Mouse (Mus musculus) liver, adult 2 months (tissue): ENCODE measurements around the gene Rabl6. TPM values are rescaled to one million over a fixed set of nuclear protein-coding genes. Genes with fewer than 3 reads are reported as not detected.

ENCODE experiments used
- DNase-seq: peaks from one replicate; pipeline ENCODE4 v3.0.0-alpha.2; 2011; ENCODE audit warnings: low read depth, low spot score; ENCODE audit errors: extremely low read depth
- H3K27ac ChIP-seq: fragments of 200-500 bp; replicated peaks from 2 replicates; pipeline ENCODE4 v1.5.1; 2012; ENCODE audit warnings: low read depth, mild to moderate bottlenecking, control low read depth, inconsistent platforms, low read length; ENCODE audit not compliant: insufficient read depth
- H3K27me3 ChIP-seq: fragments of 200-500 bp; 2 replicates; pipeline ENCODE4 v1.6.1; 2012; ENCODE audit warnings: mild to moderate bottlenecking, moderate library complexity, low read length, inconsistent platforms; ENCODE audit not compliant: control insufficient read depth, insufficient read depth
- H3K36me3 ChIP-seq: fragments of 200-500 bp; 2 replicates; pipeline ENCODE4 v1.6.1; 2012; ENCODE audit warnings: low read length, inconsistent platforms; ENCODE audit not compliant: control insufficient read depth, insufficient read depth
- H3K4me1 ChIP-seq: fragments of 200-500 bp; 2 replicates; pipeline ENCODE4 v1.6.1; 2011; ENCODE audit warnings: low read length; ENCODE audit not compliant: control insufficient read depth, insufficient read depth
- H3K4me3 ChIP-seq: fragments of 200-500 bp; 2 replicates; pipeline ENCODE4 v1.5.1; 2011; ENCODE audit warnings: low read depth, mild to moderate bottlenecking, control low read depth, low read length, moderate library complexity; ENCODE audit not compliant: insufficient read depth
- H3K79me2 ChIP-seq: fragments of 200-500 bp; 2 replicates; pipeline ENCODE4 v1.6.1; 2012; ENCODE audit warnings: inconsistent platforms, mild to moderate bottlenecking, low read length, moderate library complexity; ENCODE audit not compliant: control insufficient read depth, insufficient read depth
- H3K9ac ChIP-seq: fragments of 200-500 bp; 2 replicates; pipeline ENCODE4 v1.6.1; 2012; ENCODE audit warnings: low read depth, mild to moderate bottlenecking, control low read depth, inconsistent platforms, low read length
- CTCF ChIP-seq: fragments of 200-500 bp; IDR thresholded peaks from 2 replicates; pipeline ENCODE4 v1.5.1; 2011; ENCODE audit warnings: low read depth, low read length, control low read depth
- POLR2A ChIP-seq: fragments of 200-500 bp; IDR thresholded peaks from 2 replicates; pipeline ENCODE4 v1.6.1; 2011; ENCODE audit warnings: low read length, control low read depth; ENCODE audit not compliant: insufficient read depth; ENCODE audit errors: extremely low read depth
- WGBS: fragments of 180-500 bp; shearing (Covaris S2); methylation state at CpG from one replicate; pipeline ENCODE4 v1.1.7; 2018; 5-methylcytosine and 5-hydroxymethylcytosine counted together
- polyA plus RNA-seq: library from polyadenylated mRNA; depleted of rRNA; stranded (reverse); fragments of >200 nt; gene quantifications from 2 replicates; pipeline ENCODE4 v1.2.3, GENCODE M21; 2012; rRNA removed
- total RNA-seq: library from RNA; depleted of rRNA; stranded (reverse); fragments of >200 nt; gene quantifications from 2 replicates; pipeline ENCODE4 v1.2.3, GENCODE M21; 2014; rRNA removed

The Rabl6 gene
- total RNA-seq (11.7 and 15.4 TPM in 2 replicates), polyA plus RNA-seq (20.6 and 29.6 TPM in 2 replicates)

DNA sequence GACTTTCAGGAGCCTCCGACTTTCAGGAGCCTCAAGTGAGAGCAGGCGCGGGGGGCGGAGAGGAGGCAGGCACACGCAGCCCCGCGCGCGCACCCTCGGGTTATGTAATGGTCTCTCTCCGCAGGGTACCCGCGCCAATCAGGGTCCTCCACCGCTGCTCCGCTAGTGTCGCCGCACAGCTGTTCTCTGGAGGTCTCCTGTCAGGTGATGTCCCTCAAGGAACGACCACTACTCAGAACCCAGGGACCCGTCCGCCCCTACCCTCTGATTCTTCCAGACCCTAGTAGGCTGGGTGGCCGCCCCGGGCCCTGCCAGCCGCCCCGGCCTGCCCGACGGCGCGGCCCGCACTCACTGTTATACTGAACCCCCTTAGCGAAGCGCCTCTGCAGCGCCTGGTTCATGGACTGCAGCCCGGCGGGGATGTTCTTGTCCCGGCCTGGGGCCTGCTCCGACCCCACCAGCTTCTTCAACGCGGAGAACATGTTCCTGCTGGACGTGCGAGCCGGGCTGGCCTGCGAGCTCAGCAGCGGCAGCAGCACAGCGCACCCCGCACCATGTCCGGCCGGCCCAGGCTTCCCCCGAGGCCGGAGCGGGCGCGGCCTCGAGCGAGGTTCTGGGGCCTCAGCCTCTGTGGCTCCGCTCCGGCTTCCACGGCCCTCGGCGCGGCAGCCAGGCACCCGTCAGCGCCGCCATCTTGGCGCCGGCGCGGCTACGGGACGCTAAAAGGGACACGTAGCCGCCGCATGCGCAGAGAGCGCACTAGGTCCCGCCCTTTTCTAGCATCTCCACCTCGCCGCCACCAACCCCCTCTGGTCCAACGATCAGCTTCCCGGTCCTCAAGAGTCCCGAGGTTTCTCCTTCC, at the start of gene Rabl6:
TSS of gene Rabl6 (minus strand) at position 761 of the 862 bp plus-strand sequence.
- peak within 1 kb of the TSS; percentile 88 for H3K27ac ChIP-seq
- TF ChIP-seq POLR2A (peak; percentile 73), CTCF (no peak)
- no peaks in the 10 kb centered on the region for H3K27me3 ChIP-seq

DNA sequence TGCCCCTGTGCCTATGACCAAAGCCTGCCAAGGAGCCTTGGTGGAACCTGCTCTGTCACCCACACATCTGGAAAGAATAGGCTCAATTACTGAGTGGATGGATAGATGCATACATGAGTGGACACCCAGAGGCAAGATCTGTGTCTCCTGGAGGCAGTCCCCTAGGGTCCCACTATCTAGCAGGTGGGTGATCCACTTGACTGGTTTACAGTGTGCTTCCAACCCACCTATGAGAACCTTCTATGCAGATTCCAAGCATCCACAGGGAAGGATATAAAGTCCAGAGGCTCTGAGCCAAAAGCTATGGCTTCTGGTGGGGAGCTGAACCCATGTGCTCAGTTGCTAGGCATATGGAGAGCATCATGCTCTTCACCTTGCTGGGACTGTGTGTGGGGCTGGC, 49.3 kb upstream of the Rabl6 start, which contains the start of gene Lcn5:
TSS of gene Lcn5 (plus strand) at position 301 of the 400 bp plus-strand sequence.
- Histone ChIP-seq H3K4me1 (0 out of 2 replicates have a peak, but pooled peaks cover 3% of the 10 kb centered on the region), H3K27me3 (no peaks in the 10 kb centered on the region), H3K27ac (no peak within 1 kb of the TSS), H3K4me3 (no peak within 1 kb of the TSS), H3K36me3 (no peaks in the 10 kb centered on the region), H3K79me2 (no peaks in the 10 kb centered on the region), H3K9ac (no peak within 1 kb of the TSS)
- TF ChIP-seq CTCF = no peak
- no peak for TF ChIP-seq POLR2A
- no peak for DNase-seq

More for the DNA sequence above, at the start of gene Rabl6:
- under 1% methylated on average over 80 of the region's 80 CpGs for WGBS
- DNase-seq = peak; percentile 60
- peaks cover 20% of the 10 kb centered on the region; the same call in 1 of the 2 replicates for H3K79me2 ChIP-seq
- H3K4me3 ChIP-seq = peak within 1 kb of the TSS; percentile 97
- H3K4me1 ChIP-seq = peaks cover 11% of the 10 kb centered on the region; the same call in 1 of the 2 replicates
- H3K9ac ChIP-seq = peak within 1 kb of the TSS; percentile 99
- H3K36me3 ChIP-seq = no peaks in the 10 kb centered on the region

DNA sequence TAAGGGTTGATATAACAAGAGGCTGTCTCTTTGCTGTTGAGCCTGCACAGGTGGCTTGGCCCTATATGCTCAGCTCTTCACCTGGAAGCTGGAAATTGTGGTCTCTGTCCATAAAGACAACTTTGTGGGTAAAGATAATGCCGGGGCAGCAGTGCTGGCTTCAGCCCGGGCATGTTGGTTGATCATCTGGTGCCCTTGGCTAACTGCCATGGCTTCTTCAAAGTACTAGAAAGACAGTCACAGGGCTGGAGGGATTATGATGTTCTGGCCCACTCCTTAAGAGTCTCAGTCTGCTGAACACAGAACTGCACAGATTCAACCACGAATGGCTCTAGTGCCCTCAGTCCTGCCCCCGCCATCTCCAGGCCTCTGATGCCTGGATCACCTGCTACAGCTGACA, 48.9 kb upstream of the Rabl6 start:
- no peaks in the 10 kb centered on the region for H3K36me3 ChIP-seq
- H3K4me1 ChIP-seq = 0 out of 2 replicates have a peak, but pooled peaks cover 3% of the 10 kb centered on the region
- H3K79me2 ChIP-seq = no peaks in the 10 kb centered on the region
- H3K27ac ChIP-seq = no peak overlapping the region
- no peaks in the 10 kb centered on the region for H3K27me3 ChIP-seq
- peak; percentile 17 for DNase-seq
- no peak for TF ChIP-seq CTCF
- no peak for TF ChIP-seq POLR2A
- no peak overlapping the region for H3K4me3 ChIP-seq
- no peak overlapping the region for H3K9ac ChIP-seq
- WGBS = 60% methylated on average over 4 of the region's 4 CpGs

DNA sequence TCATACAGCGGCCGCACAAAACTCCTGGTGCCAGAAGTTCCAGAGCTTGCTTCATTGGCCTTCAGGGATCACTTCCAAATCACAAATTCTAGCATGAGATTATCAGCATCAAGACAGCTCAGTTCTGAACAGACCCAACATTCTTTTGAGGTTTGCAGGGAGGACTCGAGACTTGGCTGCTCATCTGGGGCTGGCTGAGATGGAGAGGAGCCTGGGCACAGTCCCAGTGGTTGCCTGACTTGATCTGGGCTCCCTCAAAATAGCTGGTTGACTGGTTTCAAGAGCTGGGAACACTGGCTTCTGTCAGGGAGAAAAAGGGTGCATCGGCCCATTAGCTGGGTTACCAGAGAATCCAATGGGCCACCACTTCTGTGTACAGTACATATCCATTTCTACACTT, 48.4 kb upstream of the Rabl6 start:
- TF ChIP-seq CTCF (no peak), POLR2A (no peak)
- WGBS = 82% methylated on average over 4 of the region's 4 CpGs
- no peaks in the 10 kb centered on the region for H3K27me3 ChIP-seq

DNA sequence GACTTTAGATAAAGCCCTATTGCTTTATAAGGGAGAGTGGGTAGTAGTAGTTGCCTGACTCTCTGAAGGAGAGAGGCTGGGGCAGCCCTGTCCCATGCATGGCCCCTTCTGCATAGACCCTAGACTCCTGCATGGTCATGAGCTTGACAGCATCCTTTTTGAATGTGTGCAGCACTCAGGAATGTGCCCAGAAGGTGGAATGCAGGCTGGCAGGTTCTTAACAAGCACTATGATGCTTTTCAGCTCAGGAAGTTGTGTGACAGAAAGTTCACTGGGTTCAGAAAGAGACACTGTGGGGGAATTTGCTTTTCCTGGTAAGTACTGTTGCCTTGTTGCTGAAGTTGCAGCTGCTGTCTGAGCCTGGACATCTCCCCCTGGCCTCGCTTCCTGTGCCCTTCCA, 46.2 kb upstream of the Rabl6 start:
- Histone ChIP-seq H3K36me3 (no peaks in the 10 kb centered on the region), H3K27ac (no peak overlapping the region), H3K4me3 (no peak overlapping the region), H3K4me1 (0 out of 2 replicates have a peak, but pooled peaks cover 3% of the 10 kb centered on the region), H3K9ac (no peak overlapping the region), H3K79me2 (no peaks in the 10 kb centered on the region), H3K27me3 (no peaks in the 10 kb centered on the region)
- DNase-seq = no peak
- TF ChIP-seq CTCF = no peak
- no peak for TF ChIP-seq POLR2A
- 72% methylated on average over 1 of the region's 1 CpGs for WGBS

More for the DNA sequence above, 48.4 kb upstream of the Rabl6 start:
- Histone ChIP-seq H3K36me3 (no peaks in the 10 kb centered on the region), H3K79me2 (no peaks in the 10 kb centered on the region), H3K27ac (no peak overlapping the region), H3K9ac (no peak overlapping the region), H3K4me3 (no peak overlapping the region), H3K4me1 (0 out of 2 replicates have a peak, but pooled peaks cover 3% of the 10 kb centered on the region)
- DNase-seq = peak; percentile 16
